Mouse (Mus musculus) neural tube, embryonic 11.5 days (tissue): ENCODE data around the gene Dleu7. TPM values are rescaled to one million over a fixed set of nuclear protein-coding genes. Genes with fewer than 3 reads are reported as not detected.

ENCODE experiments used
- ATAC-seq: fragments of 200-750 bp; cut with Nextera tagmentation; 2 replicates; pipeline ENCODE4 v1.8.0; 2017; ENCODE audit warnings: moderate number of reproducible peaks, mild to moderate bottlenecking, moderate TSS enrichment, moderate library complexity; ENCODE audit not compliant: insufficient read depth, low FRiP score, low TSS enrichment
- DNase-seq: peaks from one replicate; pipeline ENCODE4 v3.0.0-alpha.2; 2015; ENCODE audit warnings: low spot score
- H3K27ac ChIP-seq: fragments of 300-500 bp; sonication (generic); 2 replicates; pipeline ENCODE4 v1.5.1; 2014; ENCODE audit warnings: low read depth, mild to moderate bottlenecking, low read length
- H3K27me3 ChIP-seq: fragments of 300-500 bp; sonication (generic); 2 replicates; pipeline ENCODE4 v1.6.1; 2014; ENCODE audit warnings: mild to moderate bottlenecking, low read length, mixed read lengths; ENCODE audit not compliant: control insufficient read depth, insufficient read depth
- H3K36me3 ChIP-seq: fragments of 300-500 bp; sonication (generic); 2 replicates; pipeline ENCODE4 v1.6.1; 2014; ENCODE audit warnings: mild to moderate bottlenecking, low read length, moderate library complexity, mixed read lengths; ENCODE audit not compliant: control insufficient read depth, insufficient read depth
- H3K4me1 ChIP-seq: fragments of 300-500 bp; sonication (generic); 2 replicates; pipeline ENCODE4 v1.6.1; 2014; ENCODE audit warnings: low read length, mixed read lengths; ENCODE audit not compliant: control insufficient read depth, insufficient read depth
- H3K4me2 ChIP-seq: fragments of 300-500 bp; sonication (generic); 2 replicates; pipeline ENCODE4 v1.6.1; 2014; ENCODE audit warnings: low read depth, mild to moderate bottlenecking, moderate library complexity
- H3K4me3 ChIP-seq: fragments of 300-500 bp; sonication (generic); 2 replicates; pipeline ENCODE4 v1.5.1; 2014; ENCODE audit warnings: low read depth, low read length
- H3K9ac ChIP-seq: fragments of 300-500 bp; sonication (generic); 2 replicates; pipeline ENCODE4 v1.6.1; 2014; ENCODE audit warnings: mild to moderate bottlenecking, low read length
- H3K9me3 ChIP-seq: fragments of 300-500 bp; sonication (generic); 2 replicates; pipeline ENCODE4 v1.6.1; 2016; ENCODE audit warnings: low read length; ENCODE audit not compliant: control insufficient read depth
- WGBS: fragments of 180-500 bp; shearing (Covaris S2); extraction: QIAGEN DNeasy Blood & Tissue Kit; methylation state at CpG from one replicate; pipeline ENCODE4 v1.1.7; 2014; 5-methylcytosine and 5-hydroxymethylcytosine counted together
- polyA plus RNA-seq: library from polyadenylated mRNA; unstranded; fragments of >200 nt; fragmentation: Nextera tagmentation; extraction: Ambion mirVana; gene quantifications from 2 replicates; pipeline ENCODE4 v1.2.1, GENCODE M21; 2014

Dleu7 gene
- polyA plus RNA-seq = 1.6 and 2.3 TPM in 2 replicates

GRCm38 (mm10) chr14:62292488-62293339 lies at the start of gene Dleu7, which contains the start of gene Rnaseh2b:
Gene Dleu7 (minus strand): TSS chr14:62293047.
Gene Rnaseh2b (plus strand): TSS chr14:62292589.
- H3K36me3 ChIP-seq = no peaks in the 10 kb centered on the region
- no peaks in the 10 kb centered on the region for H3K27me3 ChIP-seq
- peak within 1 kb of the TSS; percentile 98 for H3K4me2 ChIP-seq
- DNase-seq = peak; percentile 74
- H3K9me3 ChIP-seq = no peaks in the 10 kb centered on the region
- WGBS = under 1% methylated on average over 56 of the region's 60 CpGs
- H3K27ac ChIP-seq = 0 out of 2 replicates have a peak within 1 kb of the TSS, but pooled peaks have one; percentile 14
- H3K4me1 ChIP-seq = peaks cover 4% of the 10 kb centered on the region; the same call in 1 of the 2 replicates
- peak within 1 kb of the TSS; percentile 63 for H3K9ac ChIP-seq
- peak; percentile 74 for ATAC-seq
- peak within 1 kb of the TSS; percentile 46 for H3K4me3 ChIP-seq

- H3K9me3 ChIP-seq = no peaks in the 10 kb centered on the region
- DNase-seq = no peak
- H3K4me1 ChIP-seq = no peaks in the 10 kb centered on the region
- H3K27ac ChIP-seq = no peak overlapping the region
- H3K27me3 ChIP-seq = no peaks in the 10 kb centered on the region
- 74% methylated on average over 8 of the region's 8 CpGs for WGBS
- no peak for ATAC-seq
- H3K4me3 ChIP-seq = no peak overlapping the region
- H3K4me2 ChIP-seq = no peak overlapping the region
- H3K9ac ChIP-seq = no peak overlapping the region
- H3K36me3 ChIP-seq = no peaks in the 10 kb centered on the region
Measured at GRCm38 (mm10) chr14:62341887-62342642, 49.2 kb upstream of the Dleu7 start.

DNA sequence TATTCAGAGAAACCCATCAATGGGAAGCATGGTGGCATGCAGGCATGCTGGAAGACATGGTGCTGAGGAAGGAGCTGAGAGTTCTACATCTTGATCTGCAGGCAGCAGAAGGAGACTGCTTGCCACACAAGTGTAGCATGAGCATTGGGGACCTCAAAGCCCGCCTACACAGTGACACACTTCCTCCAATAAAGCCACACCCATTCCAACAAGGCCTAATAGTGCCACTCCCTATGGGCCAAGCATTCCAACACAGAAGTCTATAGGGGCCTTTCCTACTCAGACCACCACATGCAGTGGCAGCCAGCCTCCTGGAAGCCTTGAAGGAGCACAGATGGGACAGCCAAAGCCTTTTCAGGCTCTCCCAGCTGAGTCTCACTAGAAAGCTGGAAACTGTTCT lies 46.3 kb upstream of the Dleu7 start:
- H3K9ac ChIP-seq = no peak overlapping the region
- DNase-seq (no peak), ATAC-seq (no peak)
- H3K36me3 ChIP-seq = no peaks in the 10 kb centered on the region
- H3K4me2 ChIP-seq = no peak overlapping the region
- no peaks in the 10 kb centered on the region for H3K9me3 ChIP-seq
- no peaks in the 10 kb centered on the region for H3K27me3 ChIP-seq
- 90% methylated on average over 1 of the region's 1 CpGs for WGBS
- H3K27ac ChIP-seq = no peak overlapping the region
- no peaks in the 10 kb centered on the region for H3K4me1 ChIP-seq
- no peak overlapping the region for H3K4me3 ChIP-seq

- Histone ChIP-seq H3K4me3 (no peak overlapping the region), H3K4me1 (peaks cover 6% of the 10 kb centered on the region; the same call in 1 of the 2 replicates), H3K4me2 (no peak overlapping the region), H3K9me3 (no peaks in the 10 kb centered on the region), H3K27ac (no peak overlapping the region), H3K36me3 (no peaks in the 10 kb centered on the region), H3K9ac (no peak overlapping the region), H3K27me3 (no peaks in the 10 kb centered on the region)
- WGBS = 81% methylated on average over 9 of the region's 9 CpGs
- ATAC-seq (no peak), DNase-seq (no peak)
Measured at GRCm38 (mm10) chr14:62333909-62334687, 41.3 kb upstream of the Dleu7 start.

GRCm38 (mm10) chr14:62331866-62332619 lies 39.2 kb upstream of the Dleu7 start:
- DNase-seq (peak; percentile 89), ATAC-seq (peak; percentile 86)
- Histone ChIP-seq H3K9me3 (no peaks in the 10 kb centered on the region), H3K4me1 (peaks cover 6% of the 10 kb centered on the region; the same call in 1 of the 2 replicates), H3K9ac (peak overlapping the region; percentile 80), H3K36me3 (no peaks in the 10 kb centered on the region), H3K27me3 (no peaks in the 10 kb centered on the region), H3K27ac (peak overlapping the region; percentile 34; the same call in 1 of the 2 replicates), H3K4me3 (peak overlapping the region; percentile 61), H3K4me2 (peak overlapping the region; percentile 76)
- WGBS = under 1% methylated on average over 58 of the region's 62 CpGs

GRCm38 (mm10) chr14:62331457-62331856 lies 38.6 kb upstream of the Dleu7 start:
- H3K36me3 ChIP-seq = no peaks in the 10 kb centered on the region
- WGBS = 16% methylated on average over 6 of the region's 6 CpGs
- H3K4me1 ChIP-seq = peaks cover 6% of the 10 kb centered on the region; the same call in 1 of the 2 replicates
- peak overlapping the region; percentile 76 for H3K4me2 ChIP-seq
- no peaks in the 10 kb centered on the region for H3K27me3 ChIP-seq
- DNase-seq (no peak), ATAC-seq (no peak)
- H3K4me3 ChIP-seq = peak overlapping the region; percentile 61
- H3K9ac ChIP-seq = peak overlapping the region; percentile 80; the same call in 1 of the 2 replicates
- H3K27ac ChIP-seq = no peak overlapping the region
- no peaks in the 10 kb centered on the region for H3K9me3 ChIP-seq

DNA sequence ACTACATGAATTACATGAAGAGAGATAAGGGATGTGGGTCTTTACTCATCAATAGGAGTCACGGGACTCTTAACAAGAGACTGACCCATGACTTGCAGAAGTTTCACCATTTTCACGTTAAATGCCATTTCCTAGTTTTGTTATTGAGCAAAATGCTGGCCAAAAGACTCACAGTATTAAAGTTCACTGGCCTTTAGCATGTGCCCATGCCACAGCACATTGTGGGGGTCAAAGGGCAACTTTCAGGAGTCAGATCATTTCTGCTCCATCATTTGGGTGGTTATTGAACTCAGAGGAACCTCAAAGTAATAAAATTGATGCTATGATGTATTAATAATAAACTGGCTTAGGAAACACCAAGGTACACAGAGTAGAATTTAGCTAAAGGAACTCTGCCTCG lies 36.8 kb upstream of the Dleu7 start:
- H3K36me3 ChIP-seq = no peaks in the 10 kb centered on the region
- ATAC-seq (no peak), DNase-seq (no peak)
- no peak overlapping the region for H3K27ac ChIP-seq
- no peaks in the 10 kb centered on the region for H3K9me3 ChIP-seq
- WGBS = 87% methylated on average over 3 of the region's 3 CpGs
- H3K4me3 ChIP-seq = no peak overlapping the region
- no peaks in the 10 kb centered on the region for H3K27me3 ChIP-seq
- H3K9ac ChIP-seq = no peak overlapping the region
- no peak overlapping the region for H3K4me2 ChIP-seq
- peaks cover 6% of the 10 kb centered on the region; the same call in 1 of the 2 replicates for H3K4me1 ChIP-seq
